Mouse (Mus musculus): ENCODE data around the gene Crabp2.
"Not testable (repeated sequence)": the region's sequence is repeated elsewhere in the genome, so short reads cannot be mapped to it uniquely, and the experiment has no call there.

The Crabp2 gene

DNA sequence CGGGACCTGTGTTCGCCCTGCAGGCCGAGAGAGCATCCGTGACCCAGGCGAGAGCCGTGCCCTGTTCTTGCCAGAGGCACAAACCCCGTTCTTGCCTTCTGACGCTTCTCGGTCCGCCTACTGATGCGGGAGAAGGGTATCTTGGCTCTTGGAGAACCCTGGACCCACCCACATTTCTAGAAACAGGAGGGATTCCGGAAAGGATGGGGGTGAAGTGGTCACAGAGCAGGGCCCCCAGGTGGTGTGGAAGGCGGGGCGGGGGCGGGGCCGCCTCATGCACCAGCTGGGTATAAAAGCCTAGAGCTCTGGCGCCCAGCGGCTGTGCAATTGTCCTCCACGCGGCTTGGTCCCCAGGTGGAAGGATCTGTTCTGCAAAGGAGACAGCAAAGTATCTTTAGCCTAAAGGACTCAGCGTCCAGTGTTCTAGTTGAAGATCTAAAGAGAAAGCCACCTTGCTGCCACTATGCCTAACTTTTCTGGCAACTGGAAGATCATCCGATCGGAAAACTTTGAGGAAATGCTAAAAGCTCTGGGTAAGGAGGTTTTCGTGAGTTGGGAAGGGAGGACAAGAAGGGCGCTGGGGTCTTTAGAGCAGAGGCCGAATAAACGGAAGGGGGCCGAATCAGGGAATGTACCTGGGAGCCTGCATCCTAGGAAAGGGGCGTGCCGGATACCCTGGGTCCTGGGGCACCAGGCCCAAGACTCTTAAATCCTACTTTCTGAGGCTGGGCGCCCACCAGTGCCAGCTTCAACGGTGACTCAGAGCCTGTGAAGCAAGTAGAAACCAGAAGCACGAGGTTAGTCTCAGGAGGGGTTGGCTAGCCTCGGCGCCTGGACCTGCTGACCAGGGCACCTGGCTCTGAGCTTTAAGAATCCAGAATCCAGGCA, at the start of gene Crabp2:
Gene Crabp2, plus strand, starts transcription at position 289 of the 888 bp plus-strand sequence.
- peak; percentile 34 for DNase-seq (ENCODE audit: low read depth, low spot score)

DNA sequence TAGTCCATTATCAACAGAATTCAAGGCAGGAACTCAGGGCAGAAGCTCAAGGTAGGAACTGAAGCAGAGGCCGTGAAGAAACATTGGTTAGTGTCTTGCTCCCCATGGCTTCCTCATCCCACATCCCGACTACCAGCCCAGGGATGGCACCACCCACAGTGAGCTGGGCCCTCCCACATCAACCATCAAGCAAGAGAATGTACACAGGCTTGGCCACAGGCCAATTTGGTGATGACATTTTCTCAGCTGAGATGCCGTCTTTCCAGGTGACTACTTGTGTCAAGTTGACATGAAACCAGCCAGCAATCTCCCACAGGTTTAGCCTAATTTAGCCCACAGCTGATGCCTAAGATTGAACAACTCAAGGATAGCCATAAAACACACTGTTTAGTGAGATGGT, 49.2 kb upstream of the Crabp2 start:
- DNase-seq (ENCODE audit: low read depth, low spot score), result no peak

DNA sequence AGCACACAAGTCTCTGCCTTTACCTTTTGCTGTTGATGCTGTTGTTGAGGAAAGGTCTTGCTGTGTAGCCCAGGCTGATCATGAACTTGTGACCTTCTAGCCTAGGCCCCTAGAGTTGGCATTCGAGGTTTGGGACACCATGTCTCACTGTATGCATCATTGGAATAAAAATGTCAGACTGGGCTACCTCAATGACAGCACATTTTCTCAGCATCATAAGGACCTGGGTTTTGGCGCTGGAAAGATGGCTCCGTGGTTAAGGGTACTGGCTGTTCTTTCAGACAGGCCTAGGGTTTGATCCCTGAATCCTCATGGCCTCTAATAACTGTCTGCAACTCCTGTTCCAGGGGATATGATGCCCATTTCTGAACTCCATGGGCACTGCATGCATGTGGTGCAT, 48.7 kb upstream of the Crabp2 start:
- DNase-seq (ENCODE audit: low read depth, low spot score), result no peak

DNA sequence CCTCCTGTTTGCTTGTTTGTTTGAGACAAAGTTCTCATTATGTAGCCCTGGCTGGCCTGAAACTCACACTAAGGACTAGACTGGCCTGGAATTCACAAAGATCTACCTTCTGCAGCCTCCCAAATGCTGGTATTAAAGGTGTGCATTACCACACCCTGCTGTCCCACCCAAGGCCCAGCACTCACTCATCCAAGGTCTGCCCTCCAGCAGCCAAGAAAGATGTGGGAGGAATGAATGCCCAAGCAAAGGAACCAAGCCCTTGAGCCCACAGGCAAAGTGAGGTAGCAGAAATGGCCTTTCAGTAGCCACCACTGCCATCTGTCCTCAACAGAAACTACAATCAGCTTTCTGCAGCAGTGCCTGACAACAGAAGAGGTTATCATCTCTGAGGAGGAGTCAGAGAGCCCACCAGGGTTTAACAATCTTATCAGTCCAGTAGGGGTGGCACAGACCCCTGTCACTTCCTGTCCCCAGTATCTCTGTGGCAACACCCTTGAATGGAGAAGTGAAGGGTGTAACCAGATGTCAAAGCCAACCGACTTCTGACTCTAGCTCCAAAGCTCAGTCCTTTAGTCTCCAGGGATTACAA, 47.3 kb upstream of the Crabp2 start:
- no peak for DNase-seq (ENCODE audit: low read depth, low spot score)

DNA sequence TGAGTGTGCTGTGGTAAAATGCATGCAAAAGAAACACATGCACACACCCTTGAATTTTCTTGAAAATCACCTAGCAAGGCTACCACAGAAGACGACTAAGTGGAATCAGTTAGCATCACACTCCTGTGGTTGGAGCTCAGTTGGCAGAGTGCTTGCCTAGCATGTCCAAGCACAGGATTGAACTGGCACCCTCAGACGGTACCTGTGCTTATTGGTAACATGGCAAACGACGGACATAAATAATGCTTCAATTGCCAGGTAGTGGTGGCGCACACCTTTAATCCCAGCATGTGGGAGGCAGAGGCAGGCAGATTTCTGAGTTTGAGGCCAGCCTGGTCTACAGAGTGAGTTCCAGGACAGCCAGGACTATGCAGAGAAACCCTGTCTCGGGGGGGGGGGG, 46.5 kb upstream of the Crabp2 start:
- DNase-seq (ENCODE audit: low read depth, low spot score), result not testable (repeated sequence)

DNA sequence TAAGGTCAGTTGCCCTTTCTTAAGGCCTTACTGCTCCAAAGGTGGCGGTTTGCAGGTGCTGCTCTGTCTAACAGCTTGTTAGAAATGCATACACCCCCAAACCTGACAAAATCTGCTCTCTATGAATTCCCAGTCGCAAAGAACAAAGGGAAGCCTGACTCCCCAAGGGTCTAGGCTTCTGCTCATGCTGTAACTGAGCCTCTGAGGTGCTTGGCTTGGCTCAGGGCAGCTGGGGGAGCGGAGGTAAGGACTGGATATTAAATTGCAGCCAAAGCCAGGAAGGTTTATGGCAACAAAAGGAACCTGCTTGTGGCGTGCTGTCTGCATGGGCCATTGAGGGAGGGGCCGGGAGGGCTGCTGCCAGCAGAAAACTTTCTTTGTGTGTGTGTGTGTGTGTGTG, 44.6 kb upstream of the Crabp2 start:
- DNase-seq (ENCODE audit: low read depth, low spot score), result no peak

DNA sequence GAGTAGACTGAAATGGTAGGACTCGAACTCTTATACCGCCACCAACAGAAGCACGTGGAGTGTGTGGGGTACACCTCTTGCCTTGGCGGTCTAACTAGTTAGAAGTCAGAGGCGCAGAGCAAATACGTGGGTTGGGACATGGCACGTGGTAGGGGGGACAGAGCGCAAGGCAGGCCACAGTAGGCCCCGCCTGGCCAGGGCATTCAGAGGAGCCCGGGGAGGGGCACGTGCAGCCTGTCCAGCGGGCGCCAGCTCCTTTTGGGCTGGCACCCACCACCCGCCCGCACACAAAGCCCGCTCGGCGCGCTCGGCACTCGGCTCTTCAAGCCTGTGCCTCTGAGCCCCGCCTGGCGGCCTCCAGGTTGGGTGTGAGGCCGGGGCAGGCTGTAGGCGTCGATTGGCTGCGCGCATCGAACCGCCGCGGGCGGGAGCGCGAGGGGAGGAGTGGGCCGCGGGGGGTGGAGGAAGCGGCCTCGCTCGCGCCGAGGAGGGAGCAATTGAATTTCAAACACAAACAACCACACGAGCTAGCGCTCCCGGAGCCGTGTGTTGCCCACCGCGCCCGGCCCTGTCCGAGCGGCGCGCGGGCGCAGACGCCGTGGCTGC, 42.5 kb upstream of the Crabp2 start, which contains the start of gene Hdgf:
Gene Hdgf, plus strand, starts transcription at position 442 of the 606 bp plus-strand sequence.
- peak; percentile 98 for DNase-seq (ENCODE audit: low read depth, low spot score)

DNA sequence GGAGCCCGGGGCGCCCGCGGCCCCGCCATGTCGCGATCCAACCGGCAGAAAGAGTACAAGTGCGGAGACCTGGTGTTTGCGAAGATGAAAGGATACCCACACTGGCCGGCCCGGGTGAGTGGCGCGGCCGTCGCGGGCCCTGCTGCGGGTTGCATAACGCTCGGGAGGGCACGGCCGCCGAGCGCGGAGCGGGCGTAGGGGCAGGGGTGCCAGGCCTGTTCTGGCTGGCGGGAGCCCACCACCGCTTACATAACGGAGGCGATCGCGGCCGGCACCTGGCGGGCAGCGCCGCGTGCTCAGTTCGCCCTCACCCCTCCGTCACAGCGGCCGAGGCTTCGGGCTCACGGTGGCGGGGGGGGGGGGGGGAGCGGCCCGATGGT, 41.9 kb upstream of the Crabp2 start:
- peak; percentile 61 for DNase-seq (ENCODE audit: low read depth, low spot score)

DNA sequence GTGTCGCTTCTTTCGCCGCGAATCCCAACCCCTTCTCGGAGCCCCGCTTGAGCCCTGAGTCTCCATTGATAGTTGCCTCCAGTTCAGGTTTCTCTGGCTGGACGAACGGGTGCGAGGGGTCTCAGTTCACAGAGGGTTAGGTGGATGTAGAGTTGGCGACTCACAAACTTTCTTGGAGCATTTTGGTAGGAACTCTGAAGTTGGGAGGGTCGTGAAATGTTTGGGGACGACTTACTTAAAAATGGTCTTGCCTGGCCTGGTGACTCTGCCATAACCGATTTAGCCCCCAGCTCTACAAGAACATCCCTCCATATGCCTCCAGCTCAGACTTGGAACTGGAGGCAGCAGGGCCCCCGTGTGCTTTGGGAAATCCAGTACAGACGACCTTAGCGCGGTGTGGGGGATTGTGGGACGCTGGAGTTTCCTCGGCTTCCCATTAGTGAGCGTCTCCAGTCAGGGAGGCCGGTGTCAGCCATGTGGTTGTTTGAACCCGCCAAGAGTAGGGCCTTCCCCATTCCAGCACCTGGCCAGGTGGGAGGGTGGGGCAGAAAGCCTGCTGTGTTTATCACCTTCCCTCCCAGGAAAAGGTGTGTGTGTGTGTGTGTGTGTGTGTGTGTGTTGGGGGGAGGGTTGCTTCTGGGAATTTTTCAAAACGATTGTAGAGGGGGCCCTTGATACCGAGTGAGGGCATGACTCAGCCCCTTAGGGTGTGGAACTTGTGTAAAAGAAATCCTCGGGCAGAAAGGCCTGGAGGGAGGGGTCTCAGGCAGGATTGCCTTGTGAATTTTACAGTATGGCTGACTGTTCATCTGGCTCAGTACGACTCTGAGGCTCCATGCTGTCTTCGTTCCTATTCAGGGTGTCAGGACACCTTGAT, 41.2 kb upstream of the Crabp2 start:
- peak; percentile 72 for DNase-seq (ENCODE audit: low read depth, low spot score)

DNA sequence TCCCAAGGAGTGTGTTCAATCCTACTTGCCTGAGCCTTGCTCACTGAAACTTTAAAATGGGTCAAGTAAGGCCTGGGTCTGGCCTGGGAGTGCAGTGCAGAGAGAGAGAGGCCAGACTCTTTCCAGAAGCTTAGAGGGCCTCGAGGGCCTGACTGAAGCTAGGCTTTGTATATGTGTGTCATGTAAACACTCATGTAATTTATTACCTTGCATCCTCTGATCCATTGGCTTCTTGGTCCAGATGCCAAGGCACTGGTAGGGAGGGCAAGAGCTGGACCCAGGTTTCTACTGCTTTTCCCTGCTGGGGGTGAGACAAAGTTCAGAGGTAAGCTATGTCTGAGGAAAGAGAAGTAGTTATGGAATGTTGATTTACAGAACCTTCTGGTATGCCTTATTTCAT, 40.6 kb upstream of the Crabp2 start:
- DNase-seq (ENCODE audit: low read depth, low spot score), result no peak

DNA sequence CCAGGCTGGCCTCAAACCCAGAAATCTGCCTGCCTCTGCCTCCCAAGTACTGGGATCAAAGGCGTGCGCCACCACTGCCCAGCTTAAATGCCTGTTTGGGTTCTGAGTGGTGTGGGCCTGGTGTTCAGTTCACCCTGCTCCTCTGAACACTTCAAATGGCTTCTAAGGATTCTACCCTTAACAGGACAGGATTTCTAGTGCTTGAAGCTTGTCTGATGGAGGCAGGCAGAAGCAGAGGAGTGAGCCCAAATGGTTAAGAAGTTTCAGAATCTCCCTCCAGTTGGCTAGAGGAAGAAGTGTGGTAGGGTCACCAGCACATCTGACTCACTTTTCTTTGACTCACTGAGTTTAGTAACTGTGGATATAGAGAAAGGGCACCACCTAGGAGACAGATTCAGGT, 39.1 kb upstream of the Crabp2 start:
- DNase-seq (ENCODE audit: low read depth, low spot score), result no peak

DNA sequence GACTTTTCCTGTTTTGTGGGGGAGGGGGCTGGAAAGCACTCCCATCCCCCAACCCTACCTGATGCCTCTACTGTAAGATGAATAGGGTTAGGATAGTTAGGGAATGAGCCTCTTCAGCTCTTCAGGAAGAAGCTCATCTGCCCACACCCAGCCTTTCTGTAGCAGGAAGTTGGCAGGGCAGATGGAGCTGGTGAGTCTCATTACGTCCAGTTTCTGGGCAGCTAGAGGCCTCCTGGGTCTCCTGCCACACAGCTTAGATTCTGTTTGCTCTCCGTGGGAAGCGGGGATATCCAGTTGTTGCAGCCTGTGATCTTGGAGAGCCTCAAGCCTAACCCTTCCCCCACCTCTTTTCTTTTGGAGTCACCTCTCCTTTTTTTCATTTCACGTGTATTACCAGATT, 38.6 kb upstream of the Crabp2 start:
- peak; percentile 27 for DNase-seq (ENCODE audit: low read depth, low spot score)

DNA sequence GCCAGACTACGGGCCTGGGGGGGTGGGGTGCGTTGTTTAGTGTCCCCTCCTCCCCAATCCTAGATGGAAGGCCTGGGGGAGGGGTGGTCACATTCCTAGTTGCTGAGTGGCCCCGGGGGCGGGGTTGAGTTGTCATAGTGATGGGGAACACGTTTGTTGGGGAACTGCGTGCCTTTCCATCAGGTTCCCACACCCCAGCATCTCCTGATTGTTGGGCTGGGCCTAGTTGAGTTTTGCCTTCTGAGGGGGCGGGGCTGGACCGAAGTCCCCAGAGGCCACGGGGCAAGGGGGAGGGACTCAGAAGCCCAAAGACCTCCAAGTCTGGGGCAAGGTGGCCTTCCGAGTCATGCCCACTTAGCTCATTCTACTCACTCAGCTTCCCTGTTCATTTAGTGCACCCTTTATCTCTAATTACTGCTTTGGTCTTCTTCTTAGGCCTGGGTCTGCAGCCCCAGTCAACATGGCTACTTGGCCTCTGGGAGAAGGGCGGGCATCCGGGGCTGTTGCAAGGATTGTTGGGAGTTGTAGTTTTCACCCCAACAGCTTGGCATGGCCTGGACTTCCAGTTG, 37.8 kb upstream of the Crabp2 start:
- peak; percentile 81 for DNase-seq (ENCODE audit: low read depth, low spot score)

DNA sequence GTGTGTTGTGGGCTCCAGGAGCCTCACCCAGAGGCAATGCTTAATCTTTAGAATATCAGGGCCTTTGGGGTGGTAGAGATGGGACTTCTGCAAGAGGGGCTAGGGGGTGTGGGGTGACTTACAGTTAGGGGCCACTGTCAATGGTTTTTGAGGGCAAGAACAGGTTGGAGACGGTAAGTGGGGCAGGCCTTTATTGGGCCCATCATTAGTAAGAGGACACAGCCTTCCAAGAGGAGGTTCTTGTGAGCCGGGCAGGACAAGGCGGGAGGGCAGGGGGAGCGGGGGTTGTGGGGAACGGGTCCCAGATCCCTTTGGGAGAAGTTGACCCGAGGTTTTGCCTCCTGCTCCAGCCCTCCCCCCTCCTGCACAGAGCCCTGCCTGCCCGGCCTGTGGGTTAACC, 35.0 kb upstream of the Crabp2 start:
- DNase-seq (ENCODE audit: low read depth, low spot score), result no peak

DNA sequence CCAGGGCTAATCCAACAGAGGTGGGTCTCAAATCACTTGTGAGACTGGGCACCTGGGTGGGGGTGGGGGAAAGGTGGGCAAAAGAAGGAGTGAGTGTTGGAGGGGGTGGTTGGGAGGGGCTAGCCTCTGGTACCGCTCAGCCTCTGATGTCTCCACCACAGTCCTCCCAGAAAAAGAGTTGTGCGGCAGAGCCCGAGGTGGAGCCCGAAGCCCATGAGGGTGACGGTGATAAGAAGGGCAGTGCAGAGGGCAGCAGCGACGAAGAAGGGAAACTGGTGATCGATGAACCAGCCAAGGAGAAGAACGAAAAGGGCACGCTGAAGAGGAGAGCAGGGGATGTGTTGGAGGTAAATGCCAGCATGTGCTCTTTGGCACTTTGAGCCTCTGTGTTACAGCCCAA, 34.6 kb upstream of the Crabp2 start:
- DNase-seq (ENCODE audit: low read depth, low spot score), result no peak

DNA sequence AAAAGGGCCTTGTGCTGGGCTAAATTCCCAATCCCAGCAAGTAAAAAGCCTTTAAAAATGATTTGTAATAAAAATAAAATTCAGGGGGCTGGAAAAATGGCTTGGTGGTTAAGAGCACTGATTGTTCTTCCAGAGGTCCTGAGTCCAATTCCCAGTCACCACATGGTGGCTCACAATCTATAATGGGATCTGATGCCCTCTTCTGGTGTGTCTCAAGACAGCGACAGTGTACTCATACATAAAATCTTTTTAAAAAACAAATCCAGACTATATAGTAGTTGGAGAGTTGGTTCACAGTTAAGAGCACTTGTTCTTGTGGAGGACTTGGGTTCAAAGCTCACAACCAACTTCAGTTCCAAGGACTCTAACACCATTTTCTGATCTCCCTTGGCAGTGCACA, 31.5 kb upstream of the Crabp2 start:
- DNase-seq (ENCODE audit: low read depth, low spot score), result no peak

DNA sequence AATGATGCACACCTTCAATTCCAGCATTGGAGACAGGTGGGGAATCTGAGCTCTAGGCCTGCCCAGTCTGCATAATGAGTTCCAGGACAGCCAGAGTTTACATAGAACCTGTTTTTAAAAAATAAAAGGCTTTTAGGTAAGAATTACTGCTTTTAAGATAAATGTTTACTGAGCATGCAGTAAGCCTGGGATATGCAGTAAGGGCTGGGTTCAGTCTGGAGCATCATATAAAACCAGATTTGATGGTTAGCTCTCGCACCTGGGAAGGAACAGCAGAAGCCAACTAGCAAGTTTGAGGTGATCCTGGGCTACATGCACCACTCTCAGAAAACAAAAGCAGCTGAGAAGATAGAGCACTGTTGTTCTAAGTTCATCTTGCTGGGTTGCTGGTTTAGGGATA, 29.9 kb upstream of the Crabp2 start:
- DNase-seq (ENCODE audit: low read depth, low spot score), result no peak

DNA sequence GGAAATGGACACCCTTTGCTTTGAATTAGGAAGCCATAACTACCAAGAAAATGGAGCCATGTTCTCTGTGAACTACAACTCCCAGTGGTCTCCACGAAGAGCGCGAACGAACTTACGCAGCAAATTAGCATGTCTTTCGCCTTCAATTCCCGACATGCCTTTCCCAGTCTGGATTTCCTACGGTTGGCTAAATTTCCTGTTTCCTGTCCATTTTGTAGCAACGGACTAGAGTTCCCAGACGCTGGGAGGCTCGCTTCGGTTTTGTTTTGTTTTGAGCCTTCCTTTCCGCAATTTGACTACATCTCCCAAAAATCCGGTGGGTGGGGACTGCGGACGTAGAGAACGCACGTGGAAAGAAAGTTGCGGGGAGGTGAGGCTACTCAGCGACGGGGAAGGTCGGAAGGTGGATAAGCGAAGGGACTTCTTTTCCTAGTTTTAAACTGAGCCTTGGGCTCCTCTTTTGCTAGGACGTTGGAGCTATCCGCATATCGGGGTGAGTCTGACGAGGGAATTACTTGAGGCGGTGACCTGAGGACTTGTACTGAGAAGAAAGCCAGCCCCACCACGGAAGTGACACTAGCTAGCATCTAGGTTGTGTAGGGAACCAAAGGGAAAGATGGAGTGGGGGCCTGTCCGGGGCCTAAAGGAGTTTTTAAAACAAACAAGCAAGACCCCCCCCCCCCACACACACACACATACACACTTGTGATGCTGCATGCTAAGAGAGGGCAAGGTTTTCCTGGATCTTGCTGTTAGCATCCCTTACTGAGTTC, 28.9 kb upstream of the Crabp2 start, which contains the start of gene Mrpl24:
Gene Mrpl24, plus strand, starts transcription at position 171 of the 773 bp plus-strand sequence.
- peak; percentile 99 for DNase-seq (ENCODE audit: low read depth, low spot score)

DNA sequence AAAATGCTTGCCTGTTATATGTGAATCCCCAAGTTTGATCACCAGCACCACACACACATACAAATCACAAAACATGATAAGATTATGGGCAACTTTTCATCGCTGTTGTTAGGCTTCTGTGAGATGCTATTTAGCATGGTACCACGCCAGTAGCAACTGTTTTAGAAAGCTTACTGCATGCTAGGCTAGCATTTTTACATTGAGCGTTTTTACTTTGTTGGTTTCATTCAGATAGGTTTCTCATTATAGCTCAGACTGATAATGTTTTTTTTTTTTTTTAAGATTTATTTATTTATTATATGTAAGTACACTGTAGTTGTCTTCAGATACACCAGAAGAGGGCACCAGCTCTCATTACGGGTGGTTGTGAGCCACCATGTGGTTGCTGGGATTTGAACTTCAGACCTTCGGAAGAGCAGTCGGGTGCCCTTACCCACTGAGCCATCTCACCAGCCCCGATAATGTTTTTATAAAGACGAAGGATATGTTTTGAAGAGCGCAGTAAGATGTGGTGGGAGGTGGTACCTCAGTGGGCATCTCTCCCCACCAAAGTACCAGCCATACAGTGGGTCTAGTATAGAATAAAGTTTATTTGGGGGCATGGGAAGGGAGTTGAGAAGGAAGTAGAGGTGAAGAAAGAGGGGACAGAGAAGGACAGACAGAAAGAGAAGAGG, 28.1 kb upstream of the Crabp2 start:
- DNase-seq (ENCODE audit: low read depth, low spot score), result no peak

DNA sequence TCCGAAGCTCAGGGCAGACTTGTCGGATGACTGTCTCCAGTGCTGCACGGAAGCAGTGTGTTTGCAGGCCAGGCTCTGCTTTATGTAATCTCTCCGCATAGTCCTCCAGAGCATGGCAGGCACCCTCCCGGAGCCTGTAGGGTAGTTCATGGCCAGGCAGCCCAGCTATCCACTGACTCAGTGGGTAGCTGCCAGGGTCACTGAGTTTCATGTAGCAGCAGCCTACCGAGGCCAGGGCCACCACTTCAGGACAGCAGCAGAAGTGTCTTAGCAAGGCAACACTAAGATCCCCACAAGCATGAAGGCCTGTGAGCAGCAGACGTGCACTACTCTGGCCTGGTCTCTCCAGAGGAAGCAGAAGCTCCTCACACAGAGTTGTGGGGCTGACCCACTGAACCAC, 23.5 kb upstream of the Crabp2 start:
- DNase-seq (ENCODE audit: low read depth, low spot score), result no peak

All from brain, adult 2 months (tissue).